Mouse (Mus musculus) kidney, adult 9 months (tissue): ENCODE measurements around the gene Dhx30.
"Not testable (repeated sequence)": the region's sequence is repeated elsewhere in the genome, so short reads cannot be mapped to it uniquely, and the experiment has no call there.

Experiments
- DNase-seq: peaks from one replicate; pipeline ENCODE4 v3.0.0; 2022

Gene Dhx30

DNA sequence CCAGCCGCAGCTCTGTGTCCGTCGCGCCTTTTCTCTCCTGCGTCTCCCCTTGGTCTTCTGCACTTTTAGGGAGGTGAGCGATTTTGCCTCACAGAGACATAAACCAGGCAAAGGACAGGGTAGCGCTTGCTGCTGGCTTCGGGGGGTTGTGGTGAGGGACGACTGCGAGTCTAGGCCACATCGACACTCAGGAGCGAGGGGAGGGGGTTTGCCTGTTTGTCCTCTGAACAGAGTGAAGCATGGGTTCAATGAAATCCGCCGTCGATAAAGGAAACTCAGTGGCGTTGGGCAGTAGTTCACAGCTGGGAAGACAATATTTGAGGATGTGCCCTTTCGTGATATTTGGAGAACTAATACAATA, at the start of gene Dhx30:
Gene Dhx30, minus strand, starts transcription at position 52 of the 361 bp plus-strand sequence.
- no peak for DNase-seq

DNA sequence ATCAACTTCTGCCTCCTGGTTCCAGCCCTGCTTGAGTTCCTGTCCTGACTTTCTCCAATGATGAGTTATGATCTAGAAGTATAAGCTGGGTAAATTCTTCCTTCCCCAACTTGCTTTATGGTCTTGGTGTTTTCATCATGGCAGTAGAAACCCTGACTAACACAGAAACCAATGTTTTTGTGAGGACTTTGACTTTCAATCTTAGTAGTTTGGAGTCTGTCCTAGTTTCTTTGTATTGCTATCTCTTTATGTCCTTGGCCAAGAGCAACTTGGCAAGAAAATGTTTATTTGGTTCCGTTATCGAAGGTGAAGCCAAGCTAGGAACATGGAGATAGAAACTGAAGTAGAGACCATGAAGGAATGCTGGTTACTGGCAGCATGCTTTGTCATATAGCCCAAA, 45.4 kb upstream of the Dhx30 start:
- no peak for DNase-seq

DNA sequence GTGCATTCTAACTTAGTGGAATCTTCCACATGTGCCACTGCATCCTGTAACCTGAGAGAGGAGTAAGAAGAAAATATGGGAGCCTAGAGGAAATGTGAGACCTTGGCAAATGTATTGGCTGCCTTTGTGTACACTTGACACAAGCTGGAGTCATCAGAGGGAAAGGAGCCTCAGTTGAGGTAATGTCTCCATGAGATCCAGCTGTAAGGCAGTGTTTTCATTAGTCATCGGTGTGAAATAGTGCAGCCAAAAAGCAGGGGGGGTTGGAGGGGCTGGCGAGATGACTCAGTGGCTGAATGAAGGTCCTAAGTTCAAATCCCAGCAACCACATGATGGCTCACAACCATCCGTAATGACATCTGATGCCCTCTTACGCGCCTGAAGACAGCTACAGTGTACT, 44.8 kb upstream of the Dhx30 start:
- DNase-seq = no peak

DNA sequence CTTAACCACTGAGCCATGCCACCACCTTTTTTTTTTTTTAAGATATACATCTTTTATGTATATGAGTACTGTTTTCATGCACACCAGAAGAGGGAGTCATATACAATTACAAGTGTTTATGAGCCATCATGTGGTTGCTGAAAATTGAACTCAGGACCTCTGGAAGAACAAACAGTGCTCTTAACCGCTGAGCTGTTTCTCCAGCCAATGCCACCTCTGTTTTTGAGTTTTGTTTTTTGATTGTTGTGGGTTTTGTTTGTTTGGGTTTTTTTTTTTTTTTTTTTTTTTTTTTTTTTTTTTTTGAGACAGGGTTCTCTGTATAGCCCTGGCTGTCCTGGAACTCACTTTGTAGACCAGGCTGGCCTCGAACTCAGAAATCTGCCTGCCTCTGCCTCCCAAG, 42.9 kb upstream of the Dhx30 start:
- DNase-seq = not testable (repeated sequence)

DNA sequence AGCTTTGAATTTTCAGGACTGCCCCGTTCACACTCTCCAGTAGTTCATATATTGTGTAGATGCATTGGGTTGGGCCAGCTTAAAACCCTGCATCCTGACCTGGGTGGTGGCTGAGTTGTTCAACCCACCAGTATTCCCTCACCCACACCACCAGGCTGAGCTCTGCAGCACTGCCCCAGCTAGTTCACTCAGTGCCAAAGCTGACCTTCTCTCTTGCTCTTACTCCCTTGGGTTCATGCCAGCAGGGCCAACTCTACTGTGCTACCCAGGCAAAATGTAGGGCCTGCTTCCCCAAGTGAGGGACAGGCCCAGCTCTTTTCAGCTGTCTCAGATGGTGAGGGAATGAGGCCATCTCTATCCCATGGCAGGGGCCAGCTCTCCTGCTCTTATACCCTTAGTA, 41.4 kb upstream of the Dhx30 start:
- DNase-seq = no peak

DNA sequence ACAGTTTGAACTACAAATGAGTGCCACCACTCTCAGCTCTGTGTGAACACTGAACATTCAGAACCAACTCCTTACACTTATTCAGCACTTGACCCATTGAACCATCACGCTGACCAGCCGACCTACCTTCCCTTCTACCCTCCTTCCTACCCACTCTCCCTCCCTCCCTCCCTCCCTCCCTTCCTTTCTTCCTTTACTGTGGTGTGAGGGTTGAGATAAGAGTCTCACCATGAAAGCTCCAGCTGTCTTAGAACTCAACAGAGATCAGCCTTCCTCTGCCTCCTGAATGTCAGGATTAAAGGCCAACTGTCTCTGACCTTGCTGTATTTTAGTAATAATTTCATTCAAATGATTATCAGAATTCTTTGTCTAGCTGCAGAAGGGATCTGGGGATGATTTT, 31.0 kb upstream of the Dhx30 start:
- DNase-seq = no peak

DNA sequence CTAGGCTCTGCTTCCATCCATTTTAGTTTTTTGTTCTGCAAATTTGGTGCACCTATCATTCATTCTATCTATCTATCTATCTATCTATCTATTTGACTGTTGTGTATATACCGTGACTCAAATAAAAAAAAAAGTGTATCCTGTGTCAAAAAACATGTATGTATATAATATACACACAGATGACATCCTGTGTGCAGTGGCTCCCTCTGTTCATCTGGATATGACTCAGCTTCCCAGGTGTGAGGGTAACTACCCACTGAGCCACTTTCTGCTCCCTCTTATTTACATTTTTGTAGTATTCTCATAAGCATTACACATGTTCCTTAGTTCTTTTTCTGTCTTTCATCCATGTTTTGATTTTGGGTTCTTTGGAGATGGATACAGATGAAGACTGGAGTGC, 24.5 kb upstream of the Dhx30 start:
- DNase-seq = no peak

DNA sequence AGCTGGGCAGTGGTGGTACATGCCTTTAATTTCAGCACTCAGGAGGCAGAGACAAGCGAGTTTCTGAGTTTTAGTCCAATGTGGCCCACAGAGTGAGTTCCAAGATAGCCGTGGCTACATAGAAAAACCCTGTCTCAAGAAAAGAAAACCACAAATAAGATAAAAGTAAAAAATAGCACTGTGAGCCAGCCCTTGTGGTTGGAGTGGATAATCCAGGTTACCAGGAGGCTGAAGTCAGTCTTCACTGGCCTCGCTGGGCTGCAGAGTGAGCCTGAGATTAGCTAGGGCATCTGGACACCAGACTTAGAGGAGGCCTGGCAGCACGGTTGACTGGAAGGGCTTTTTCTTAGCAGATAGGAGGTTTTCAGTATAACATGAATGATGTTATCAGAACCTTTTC, 21.5 kb upstream of the Dhx30 start:
- no peak for DNase-seq

DNA sequence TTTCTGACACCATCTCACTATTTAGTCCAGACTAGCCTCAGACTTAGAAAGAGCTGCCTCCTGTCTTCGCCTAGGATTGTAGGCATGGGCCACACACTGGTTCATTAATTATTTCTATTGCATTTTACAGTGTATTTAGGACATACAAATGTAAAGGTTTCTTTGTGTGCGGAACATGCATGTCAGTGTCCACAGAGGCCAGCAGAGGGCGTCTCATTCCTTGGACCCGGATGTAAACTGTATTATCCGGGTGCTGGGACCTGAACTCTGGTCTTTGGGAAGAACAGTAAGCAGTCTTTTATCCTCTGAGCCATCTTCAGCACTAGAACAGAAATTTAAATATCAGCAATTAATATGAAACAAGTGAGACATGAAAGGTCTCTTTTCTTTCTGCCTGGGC, 16.5 kb upstream of the Dhx30 start:
- DNase-seq = no peak

DNA sequence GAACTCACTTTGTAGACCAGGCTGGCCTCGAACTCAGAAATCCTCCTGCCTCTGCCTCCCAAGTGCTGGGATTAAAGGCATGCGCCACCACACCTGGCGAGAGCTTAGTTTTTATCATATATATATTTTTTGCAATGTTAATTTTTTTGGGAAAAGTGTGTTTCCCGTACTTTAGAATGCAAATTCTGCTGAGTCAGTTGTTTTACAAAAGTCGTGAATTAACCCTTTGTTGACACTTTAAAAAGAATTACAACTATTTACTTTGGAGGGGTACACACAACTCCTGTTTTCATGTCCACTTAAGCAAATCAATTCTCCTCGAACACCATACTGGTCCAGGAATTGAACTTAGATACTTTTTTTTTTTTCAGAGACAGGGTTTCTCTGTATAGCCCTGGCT, 15.3 kb upstream of the Dhx30 start:
- no peak for DNase-seq

DNA sequence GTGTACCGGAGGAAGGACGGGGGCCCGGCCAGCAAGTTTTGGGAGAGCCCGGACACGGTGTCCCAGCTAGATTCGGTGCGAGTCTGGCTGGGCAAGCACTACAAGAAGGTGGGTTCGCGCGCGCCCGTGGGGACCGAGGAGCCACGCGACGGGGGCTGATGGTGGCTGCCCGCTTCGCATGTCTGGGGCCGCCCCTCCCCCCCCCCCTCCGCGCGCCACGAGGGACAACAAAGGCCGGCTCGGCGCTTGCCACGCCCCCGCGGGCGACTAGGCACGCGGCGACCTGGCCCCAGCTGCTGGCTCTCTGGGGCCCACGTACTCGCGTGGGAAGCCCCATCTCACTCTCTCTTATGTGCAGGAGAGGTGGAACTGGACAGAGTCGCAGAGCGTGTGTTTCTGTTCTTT, 14.6 kb upstream of the Dhx30 start:
- no peak for DNase-seq

DNA sequence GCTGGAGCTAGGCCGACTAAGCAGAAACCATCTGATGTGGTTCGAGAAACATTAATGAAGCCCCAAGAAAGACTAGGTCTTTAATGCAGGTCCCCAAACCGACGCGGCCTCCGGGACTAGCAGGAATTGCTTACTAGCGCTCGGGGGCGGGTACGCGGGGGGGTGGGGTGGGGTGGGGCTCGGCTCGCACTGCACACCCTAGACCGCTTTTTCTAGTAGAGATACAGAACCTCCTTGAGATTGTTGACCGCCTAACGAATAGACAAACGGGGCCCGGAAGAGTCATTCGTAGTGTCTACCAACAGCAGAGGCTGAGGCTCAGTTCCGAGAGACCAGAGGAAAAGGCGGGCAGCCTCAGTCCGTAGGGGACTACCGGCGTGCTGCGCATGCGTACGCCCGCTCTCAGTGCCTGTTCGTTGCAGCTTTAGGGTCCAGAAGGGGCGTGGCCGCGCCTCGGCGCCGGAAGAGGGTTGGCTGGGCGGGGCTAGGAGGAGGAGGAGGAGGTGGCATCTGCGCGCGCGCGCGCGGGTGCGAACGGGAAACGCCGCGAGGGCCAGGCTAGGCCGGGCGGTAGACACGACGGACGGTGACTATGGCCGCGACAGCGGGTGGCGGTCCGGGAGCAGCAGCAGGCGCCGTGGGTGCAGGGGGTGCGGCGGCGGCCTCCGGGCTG, 14.0 kb upstream of the Dhx30 start:
- DNase-seq = peak; percentile 99

DNA sequence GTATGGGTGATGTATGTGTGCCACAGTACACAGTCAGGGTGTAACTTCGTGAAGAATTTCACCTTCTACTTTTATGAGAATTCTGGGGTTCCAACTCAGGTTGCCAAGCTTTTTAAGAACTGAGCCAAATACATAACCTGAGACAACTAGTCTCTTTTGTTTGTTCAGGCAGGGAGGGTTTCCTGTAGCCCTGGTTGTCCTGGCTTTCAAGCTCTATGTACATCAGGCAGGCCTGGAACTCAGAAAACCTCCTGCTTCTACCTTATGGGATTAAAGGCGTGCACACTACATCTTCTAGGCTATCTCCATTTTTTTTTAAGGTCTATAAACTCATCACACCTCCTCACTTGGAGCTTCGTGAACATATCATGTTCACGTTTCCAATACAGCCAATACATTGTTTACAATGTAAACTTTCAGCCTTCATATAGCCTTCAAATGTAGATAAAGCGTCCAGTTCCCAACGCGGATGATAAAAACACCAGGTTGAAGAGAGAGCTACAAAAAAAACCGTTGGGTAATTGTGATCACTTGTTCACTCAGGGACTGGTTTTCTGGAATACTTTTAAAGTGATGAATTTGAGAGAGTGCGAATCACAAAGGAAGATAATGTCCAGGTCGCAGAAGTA, 13.4 kb upstream of the Dhx30 start:
- DNase-seq = no peak

DNA sequence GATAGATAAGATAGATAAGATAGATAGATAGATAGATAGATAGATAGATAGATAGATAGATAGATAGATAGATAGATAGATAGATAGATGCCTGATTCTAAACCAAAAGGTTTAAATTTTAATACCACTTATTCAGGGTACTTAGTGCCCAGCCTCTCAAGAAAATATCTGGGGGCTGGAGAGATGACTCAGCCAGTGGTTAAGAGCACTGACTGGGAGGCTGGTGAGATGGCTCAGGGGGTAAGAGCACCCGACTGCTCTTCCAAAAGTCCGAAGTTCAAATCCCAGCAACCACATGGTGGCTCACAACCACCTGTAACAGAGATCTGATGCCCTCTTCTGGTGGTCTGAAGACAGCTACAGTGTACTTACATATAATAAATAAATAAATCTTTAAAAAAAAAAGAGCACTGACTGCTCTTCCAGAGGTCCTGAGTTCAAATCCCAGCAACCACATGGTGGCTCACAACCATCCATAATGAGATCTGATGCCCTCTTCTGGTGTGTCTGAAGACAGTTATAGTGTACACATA, 6.4 kb upstream of the Dhx30 start:
- DNase-seq = not testable (repeated sequence)

DNA sequence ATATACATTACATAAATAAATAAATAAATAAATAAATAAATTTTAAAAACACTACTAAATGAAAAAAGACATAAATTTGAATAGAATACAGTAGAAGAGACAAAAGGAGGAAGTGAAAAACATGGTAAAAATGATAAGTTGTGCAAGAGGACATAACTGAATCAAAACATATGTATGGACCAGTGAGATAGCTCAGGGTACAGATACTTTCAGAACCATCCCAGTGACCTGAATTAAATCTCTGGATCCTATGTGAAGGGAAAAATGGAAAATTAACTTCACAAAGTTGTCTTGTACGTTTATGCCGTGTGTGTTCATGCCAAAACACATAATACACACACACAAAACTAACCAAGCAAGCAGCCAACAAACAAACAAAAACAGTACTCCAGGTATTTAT, 5.7 kb upstream of the Dhx30 start:
- DNase-seq = no peak

DNA sequence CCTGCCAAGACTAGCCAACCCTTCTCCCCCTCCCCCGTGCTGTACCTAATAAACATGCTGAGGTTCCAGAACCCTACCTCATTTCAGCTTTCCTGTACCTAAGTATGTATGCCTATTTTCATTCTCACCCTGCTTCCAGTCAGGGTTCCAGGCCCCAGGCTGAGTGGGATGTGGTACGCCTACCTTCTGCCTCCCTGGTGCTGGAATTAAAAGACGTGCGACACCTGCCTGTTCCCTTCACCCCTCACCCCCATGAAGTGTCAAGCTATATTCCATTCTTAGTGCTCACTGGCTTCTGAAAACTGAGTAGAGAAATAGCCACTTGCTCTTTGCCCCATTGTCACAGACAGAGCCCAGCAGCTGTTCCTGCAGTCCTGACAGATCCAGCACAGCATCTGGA, 3.8 kb upstream of the Dhx30 start:
- no peak for DNase-seq

DNA sequence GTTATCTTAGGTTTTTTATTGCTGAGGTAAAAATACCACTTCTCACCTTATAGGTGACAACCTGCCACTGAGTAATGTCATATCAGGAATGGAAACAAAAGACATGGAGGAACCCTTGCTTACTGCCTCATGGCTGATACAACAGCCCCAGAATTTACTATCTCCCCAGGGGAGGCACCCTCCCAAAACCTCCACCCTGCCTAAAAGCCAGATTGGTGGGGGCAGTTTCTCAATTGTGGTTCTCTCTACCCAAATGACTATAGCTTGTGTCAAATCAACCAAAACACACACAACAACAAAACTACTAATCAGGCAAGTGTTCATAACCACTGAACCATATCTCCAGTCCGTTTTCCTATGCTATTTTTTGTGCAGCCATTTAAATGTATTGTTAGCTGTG, 619 bp upstream of the Dhx30 start:
- no peak for DNase-seq

DNA sequence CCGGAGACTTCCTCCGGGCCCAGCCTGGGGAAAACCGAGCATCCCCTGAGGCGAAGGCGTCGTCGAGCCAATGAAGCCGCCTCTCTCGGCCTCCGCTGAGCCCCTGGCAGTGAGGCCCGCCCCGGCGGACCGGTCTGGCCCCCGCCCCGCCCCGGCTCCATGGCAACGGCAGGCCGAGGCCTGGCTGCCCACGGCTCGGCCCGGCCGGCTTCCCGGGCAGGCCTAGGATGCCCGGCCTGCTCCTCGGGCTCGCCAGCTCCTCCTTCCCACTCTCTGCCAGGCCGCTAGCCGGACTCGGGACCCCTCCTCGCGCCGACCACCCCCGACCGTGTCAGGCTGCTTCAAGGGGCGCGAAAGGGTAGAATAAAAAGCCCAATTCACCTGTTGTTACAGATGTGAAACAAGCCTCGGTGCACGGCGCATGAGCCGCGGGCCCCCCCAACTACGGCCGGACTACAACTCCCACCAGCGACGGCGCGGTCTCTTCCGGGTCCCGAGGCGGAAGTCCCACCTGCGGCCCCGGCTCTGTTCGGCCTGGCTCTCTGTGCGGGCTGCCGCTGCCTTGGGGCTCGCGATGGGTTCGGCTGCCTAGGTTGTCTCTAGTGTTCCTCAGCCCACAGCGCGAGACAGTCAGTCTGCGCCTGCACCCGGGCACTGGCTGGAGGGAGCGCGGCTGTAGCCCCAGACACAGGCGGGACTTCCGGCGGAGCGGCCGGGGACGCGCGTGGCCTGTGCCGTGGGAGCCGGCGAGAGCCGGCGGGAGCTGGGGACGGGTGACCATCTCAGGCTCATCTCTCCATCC, 452 bp downstream of the Dhx30 start, which contains the start of gene Smarcc1:
Gene Smarcc1, plus strand, starts transcription at position 732 of the 802 bp plus-strand sequence.
- peak; percentile 90 for DNase-seq

DNA sequence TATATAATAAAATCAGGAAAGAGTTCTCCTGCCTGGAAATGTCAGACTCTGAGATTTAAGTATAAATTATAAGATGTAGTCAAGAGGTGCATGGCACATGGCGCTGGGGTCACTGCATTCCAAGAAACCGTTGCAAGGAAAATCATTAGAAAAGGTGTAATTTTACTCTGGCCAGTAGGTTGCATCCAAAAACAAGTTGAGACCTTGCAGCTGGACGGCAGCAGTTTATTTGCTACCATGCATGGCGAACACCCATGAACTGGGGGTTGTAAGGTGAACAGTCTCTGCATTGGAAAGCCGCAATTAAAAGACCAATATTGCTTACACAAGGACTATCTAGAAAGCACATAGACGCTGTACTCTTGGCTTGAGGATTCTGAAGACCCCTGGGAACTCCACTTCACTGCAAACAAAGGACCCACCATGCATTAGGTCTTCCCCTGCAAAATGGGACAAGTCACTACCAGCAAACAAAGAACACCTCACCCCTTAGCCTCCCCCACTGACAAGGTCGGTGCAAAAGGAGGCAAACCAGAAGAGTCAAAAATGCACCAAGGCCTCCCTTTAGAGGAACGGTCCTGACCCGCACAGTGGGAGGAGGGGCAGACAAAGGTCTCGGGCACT, 1.2 kb downstream of the Dhx30 start:
- no peak for DNase-seq

DNA sequence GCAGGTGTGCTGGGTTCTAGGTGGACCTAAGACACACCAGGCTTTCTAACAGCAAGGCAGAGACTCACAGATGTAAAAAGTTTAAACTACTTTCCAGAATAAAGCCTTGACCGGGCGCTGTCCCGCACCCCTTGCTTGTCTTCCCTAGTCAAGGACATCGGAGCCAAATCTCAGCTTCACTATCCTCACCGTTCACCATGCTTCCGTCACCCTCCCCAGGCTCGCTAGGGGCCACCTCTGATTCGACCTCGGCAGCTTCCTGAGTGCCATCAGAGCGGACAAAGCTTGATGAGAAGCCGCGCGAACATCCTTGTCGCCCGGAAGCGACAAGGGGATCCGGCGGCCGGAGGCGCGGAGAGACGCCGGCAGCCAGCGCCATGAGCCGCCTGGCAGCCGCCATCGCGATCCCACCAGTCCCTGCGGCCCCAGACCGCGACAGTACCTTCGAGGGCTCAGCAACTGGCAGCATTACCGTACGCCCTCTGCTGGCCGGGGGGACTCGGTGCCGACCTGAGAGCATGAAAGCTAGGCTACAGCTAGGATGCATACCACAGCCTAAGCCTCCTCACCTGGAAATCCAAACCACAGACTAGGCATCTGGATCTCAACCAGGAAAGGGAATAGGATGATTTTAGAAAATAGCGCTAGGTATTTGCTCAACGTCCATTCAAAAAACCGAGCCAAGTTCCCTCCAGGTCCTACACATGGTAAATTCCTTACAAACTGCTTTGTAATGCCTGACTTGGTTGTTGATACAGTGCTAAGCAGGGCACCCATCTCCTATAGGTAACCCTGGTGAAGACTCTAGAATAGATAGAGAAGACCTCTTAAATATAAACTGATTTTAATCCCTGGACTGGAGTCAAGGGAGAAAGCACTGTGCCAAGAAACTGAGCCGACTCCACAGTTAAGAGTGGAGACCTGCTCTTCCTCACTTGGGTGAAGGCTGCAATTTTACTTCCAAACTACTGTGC, 16.7 kb downstream of the Dhx30 start:
- DNase-seq = peak; percentile 95

DNA sequence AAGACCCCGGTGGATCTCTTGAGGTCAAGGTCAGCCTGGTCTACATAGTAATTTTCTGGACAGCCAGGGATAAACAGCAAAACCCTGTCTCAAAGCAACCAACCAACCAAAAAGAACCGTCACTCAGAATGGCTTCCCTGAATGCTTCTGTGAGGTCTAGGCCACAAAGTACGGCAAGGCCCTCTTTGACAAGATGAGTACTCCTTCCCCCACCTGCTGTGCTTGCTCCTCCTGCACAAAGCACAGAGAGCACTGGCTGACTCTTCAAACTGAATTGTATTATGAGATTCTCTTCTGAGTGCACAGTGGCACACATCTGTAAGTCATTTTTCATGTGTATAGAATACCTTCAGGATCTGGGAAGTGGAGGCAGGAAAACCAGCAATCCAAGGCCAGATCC, 19.8 kb downstream of the Dhx30 start:
- no peak for DNase-seq

DNA sequence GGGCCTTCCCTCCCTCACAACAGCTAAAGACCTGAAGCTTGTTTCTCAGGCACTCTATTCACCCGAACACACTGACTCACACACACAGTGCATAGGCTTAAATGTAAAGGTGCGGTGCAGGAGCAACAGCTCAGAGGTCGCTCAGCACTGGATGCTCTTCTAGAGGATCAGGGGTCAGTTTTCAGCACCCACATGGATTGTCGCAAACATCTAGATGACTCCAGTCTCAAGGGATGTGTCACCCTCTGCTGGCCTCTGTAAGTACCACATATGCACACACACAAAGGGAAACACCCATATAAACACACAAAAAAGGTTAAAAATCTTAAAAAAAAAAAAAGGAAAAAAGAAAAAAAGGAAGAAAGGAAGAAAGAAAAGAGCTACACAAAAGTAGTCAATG, 22.9 kb downstream of the Dhx30 start:
- DNase-seq = no peak
